Mouse (Mus musculus): ENCODE data around the gene Slc4a3.

Slc4a3 gene

GRCm38 (mm10) chr1:75545965-75546956, at the start of gene Slc4a3:
Gene Slc4a3, plus strand, starts transcription at chr1:75546266.
- DNase-seq (ENCODE audit: low spot score in 2 of 2): peak in 1 of 2 experiments; percentile 65

GRCm38 (mm10) chr1:75498897-75499296, 47.2 kb upstream of the Slc4a3 start:
- no peak for DNase-seq (ENCODE audit: low spot score in 2 of 2)

- no peak for DNase-seq (ENCODE audit: low spot score in 2 of 2)
Measured at GRCm38 (mm10) chr1:75499441-75499840, 46.6 kb upstream of the Slc4a3 start.

- DNase-seq (ENCODE audit: low spot score in 2 of 2): no peak
Measured at GRCm38 (mm10) chr1:75501905-75502304, 44.2 kb upstream of the Slc4a3 start.

- DNase-seq (ENCODE audit: low spot score in 2 of 2): no peak
Measured at GRCm38 (mm10) chr1:75502945-75503650, 43.0 kb upstream of the Slc4a3 start.

- DNase-seq (ENCODE audit: low spot score in 2 of 2): no peak
Measured at GRCm38 (mm10) chr1:75503651-75503980, 42.5 kb upstream of the Slc4a3 start.

- no peak for DNase-seq (ENCODE audit: low spot score in 2 of 2)
Measured at GRCm38 (mm10) chr1:75504256-75505045, 41.6 kb upstream of the Slc4a3 start.

GRCm38 (mm10) chr1:75505159-75505955, 40.7 kb upstream of the Slc4a3 start:
- peak; percentile 65 to 76 for DNase-seq (ENCODE audit: low spot score in 2 of 2)

- peak in 1 of 2 experiments; percentile 61 for DNase-seq (ENCODE audit: low spot score in 2 of 2)
Measured at GRCm38 (mm10) chr1:75505956-75506831, 39.9 kb upstream of the Slc4a3 start, which contains the start of gene Obsl1. Gene Obsl1, minus strand, starts transcription at chr1:75506452.

GRCm38 (mm10) chr1:75507006-75507405, 39.1 kb upstream of the Slc4a3 start, which contains the start of gene Inha:
Gene Inha, plus strand, starts transcription at chr1:75507077.
- DNase-seq (ENCODE audit: low spot score in 2 of 2): no peak

- no peak for DNase-seq (ENCODE audit: low spot score in 2 of 2)
Measured at GRCm38 (mm10) chr1:75509586-75509985, 36.5 kb upstream of the Slc4a3 start.

GRCm38 (mm10) chr1:75510154-75510553, 35.9 kb upstream of the Slc4a3 start:
- DNase-seq (ENCODE audit: low spot score in 2 of 2): no peak

GRCm38 (mm10) chr1:75511437-75512210, 34.4 kb upstream of the Slc4a3 start:
- no peak for DNase-seq (ENCODE audit: low spot score in 2 of 2)

- DNase-seq (ENCODE audit: low spot score in 2 of 2): no peak
Measured at GRCm38 (mm10) chr1:75512550-75512949, 33.5 kb upstream of the Slc4a3 start.

GRCm38 (mm10) chr1:75516703-75517380, 29.2 kb upstream of the Slc4a3 start:
- DNase-seq (ENCODE audit: low spot score in 2 of 2): no peak

- DNase-seq (ENCODE audit: low spot score in 2 of 2): no peak
Measured at GRCm38 (mm10) chr1:75517984-75518383, 28.1 kb upstream of the Slc4a3 start.

GRCm38 (mm10) chr1:75518427-75518826, 27.6 kb upstream of the Slc4a3 start:
- no peak for DNase-seq (ENCODE audit: low spot score in 2 of 2)

GRCm38 (mm10) chr1:75519576-75519975, 26.5 kb upstream of the Slc4a3 start:
- DNase-seq (ENCODE audit: low spot score in 2 of 2): no peak
